8 mouse cellular contexts compared by ENCODE assay signal in genomic region chr19:58455496-58456061, GRCm38 (mm10). TPM values are rescaled to one million over a fixed set of nuclear protein-coding genes. Genes with fewer than 3 reads are reported as not detected.
DNase-seq lines count a peak whose midpoint lies in the region; ATAC-seq and TF ChIP-seq lines count a peak whose summit lies in the region.

Gene Gfra1, minus strand, starts transcription at chr19:58455909.

- no peak for ATAC-seq in embryonic facial prominence, embryonic 13.5 days (ENCODE audit: insufficient number of reproducible peaks, insufficient read depth, low FRiP score, low TSS enrichment, low read depth)
- ATAC-seq in midbrain, embryonic 12.5 days (ENCODE audit: low FRiP score, low read depth) = peak; percentile 64

- peak within 1 kb of the TSS; percentile 53 for H3K4me3 ChIP-seq in embryonic facial prominence, embryonic 13.5 days
- peak within 1 kb of the TSS; percentile 47 for H3K4me3 ChIP-seq in heart, adult 2 months
- H3K4me3 ChIP-seq in kidney, adult 2 months (ENCODE audit: insufficient read depth, low read depth, low read length) = peak within 1 kb of the TSS; percentile 47
- H3K4me3 ChIP-seq in limb, embryonic 10.5 days = peak within 1 kb of the TSS; percentile 62
- peak within 1 kb of the TSS; percentile 56 for H3K4me3 ChIP-seq in midbrain, embryonic 12.5 days

- peaks cover 67% of the 10 kb centered on the region for H3K4me1 ChIP-seq in embryonic facial prominence, embryonic 13.5 days
- H3K4me1 ChIP-seq in heart, adult 2 months (ENCODE audit: control insufficient read depth, insufficient read depth, low read length) = peaks cover 5% of the 10 kb centered on the region; the same call in 1 of the 2 replicates
- H3K4me1 ChIP-seq in kidney, adult 2 months (ENCODE audit: control insufficient read depth, insufficient read depth, low read length) = peaks cover 9% of the 10 kb centered on the region; the same call in 1 of the 2 replicates
- peaks cover 64% of the 10 kb centered on the region for H3K4me1 ChIP-seq in limb, embryonic 10.5 days
- peaks cover 60% of the 10 kb centered on the region for H3K4me1 ChIP-seq in midbrain, embryonic 12.5 days

- no peaks in the 10 kb centered on the region for H3K79me2 ChIP-seq in heart, adult 2 months (replicated peaks; ENCODE audit: control insufficient read depth, insufficient read depth, low read length)

- peak; percentile 41 for TF ChIP-seq CTCF in heart, adult 2 months (IDR thresholded peaks at IDR 0.05)
- 0 out of 2 replicates have a peak, but pooled peaks have one; percentile 17 for TF ChIP-seq CTCF in kidney, adult 2 months (conservative IDR thresholded peaks at IDR 0.05; ENCODE audit: insufficient read depth, insufficient read length, low read depth, low read length)

- intact Hi-C loops in heart, adult 2 months (cut with DNase I) = loop anchor here (10.0 kb wide), 2 partner anchors 141 to 341 kb away; no protein-coding TSS in a partner anchor

- peak within 1 kb of the TSS; percentile 95 for H3K4me2 ChIP-seq in embryonic facial prominence, embryonic 13.5 days
- H3K4me2 ChIP-seq in midbrain, embryonic 12.5 days (replicated peaks) = peak within 1 kb of the TSS; percentile 95

- peaks cover 91% of the 10 kb centered on the region for H3K27me3 ChIP-seq in embryonic facial prominence, embryonic 13.5 days
- peaks cover 9% of the 10 kb centered on the region for H3K27me3 ChIP-seq in heart, adult 2 months (ENCODE audit: control insufficient read depth, insufficient read depth, low read length)
- 0 out of 2 replicates have a peak, but pooled peaks cover 3% of the 10 kb centered on the region for H3K27me3 ChIP-seq in kidney, adult 2 months (replicated peaks; ENCODE audit: control insufficient read depth, insufficient read depth, low read length)
- peaks cover 83% of the 10 kb centered on the region for H3K27me3 ChIP-seq in limb, embryonic 10.5 days (ENCODE audit: low read depth, poor library complexity, severe bottlenecking)
- H3K27me3 ChIP-seq in midbrain, embryonic 12.5 days = peaks cover 50% of the 10 kb centered on the region

- no peaks in the 10 kb centered on the region for H3K9me3 ChIP-seq in embryonic facial prominence, embryonic 13.5 days
- H3K9me3 ChIP-seq in limb, embryonic 10.5 days (replicated peaks) = no peaks in the 10 kb centered on the region
- H3K9me3 ChIP-seq in midbrain, embryonic 12.5 days = no peaks in the 10 kb centered on the region

- no peak within 1 kb of the TSS for H3K27ac ChIP-seq in embryonic facial prominence, embryonic 13.5 days
- no peak within 1 kb of the TSS for H3K27ac ChIP-seq in heart, adult 2 months
- no peak within 1 kb of the TSS for H3K27ac ChIP-seq in kidney, adult 2 months (ENCODE audit: insufficient read depth, low read depth, low read length)
- peak within 1 kb of the TSS; percentile 75 for H3K27ac ChIP-seq in limb, embryonic 10.5 days
- peak within 1 kb of the TSS; percentile 73 for H3K27ac ChIP-seq in midbrain, embryonic 12.5 days (replicated peaks)

- WGBS in embryonic facial prominence, embryonic 13.5 days = under 1% methylated on average over 31 of the region's 31 CpGs
- WGBS in heart, adult 2 months = under 1% methylated on average over 31 of the region's 31 CpGs
- WGBS in kidney, adult 2 months = 1% methylated on average over 31 of the region's 31 CpGs
- under 1% methylated on average over 31 of the region's 31 CpGs for WGBS in limb, embryonic 10.5 days
- under 1% methylated on average over 31 of the region's 31 CpGs for WGBS in midbrain, embryonic 12.5 days

- TF ChIP-seq EP300 in heart, adult 2 months (IDR thresholded peaks at IDR 0.05; ENCODE audit: insufficient read depth, low read depth, low read length) = no peak

- no peak for TF ChIP-seq POLR2A in heart, adult 2 months (IDR thresholded peaks at IDR 0.05; ENCODE audit: insufficient read depth, low read depth, low read length)
- TF ChIP-seq POLR2A in kidney, adult 2 months (IDR thresholded peaks at IDR 0.05; ENCODE audit: low read depth, low read length) = no peak

- no peaks in the 10 kb centered on the region for H3K36me3 ChIP-seq in embryonic facial prominence, embryonic 13.5 days
- H3K36me3 ChIP-seq in heart, adult 2 months (ENCODE audit: control insufficient read depth, insufficient read depth, low read length) = no peaks in the 10 kb centered on the region
- no peaks in the 10 kb centered on the region for H3K36me3 ChIP-seq in kidney, adult 2 months (ENCODE audit: control insufficient read depth, insufficient read depth, low read length)
- H3K36me3 ChIP-seq in limb, embryonic 10.5 days = no peaks in the 10 kb centered on the region
- no peaks in the 10 kb centered on the region for H3K36me3 ChIP-seq in midbrain, embryonic 12.5 days

- H3K9ac ChIP-seq in embryonic facial prominence, embryonic 13.5 days = peak within 1 kb of the TSS; percentile 65
- H3K9ac ChIP-seq in heart, adult 2 months (ENCODE audit: low read depth, low read length) = peak within 1 kb of the TSS; percentile 39
- peak within 1 kb of the TSS; percentile 64 for H3K9ac ChIP-seq in midbrain, embryonic 12.5 days (replicated peaks)

- DNase-seq in spleen, adult 18-20 months = peak; percentile 12 to 31
- no peak for DNase-seq in spleen, adult 12 weeks (ENCODE audit: low spot score)
- DNase-seq in heart, adult 2 months = peak; percentile 55 to 61
- DNase-seq in kidney, adult 2 months = peak; percentile 17
- peak; percentile 79 for DNase-seq in limb, embryonic 10.5 days (ENCODE audit: low spot score)
- peak; percentile 56 for DNase-seq in testis, postnatal 10 days (ENCODE audit: low spot score)

RNA-seq across cellular contexts. Expression of gene Gfra1, which starts in this region (rescaled TPM):
- 22.9 and 24.0 TPM in 2 replicates for polyA plus RNA-seq in embryonic facial prominence, embryonic 13.5 days (2015; fragmentation: Nextera tagmentation; extraction: Ambion mirVana)
- 1 to 10 TPM; 4.1 to 5.4 TPM for total RNA-seq in heart, adult 2 months (2021)
- 2.3 and 6.2 TPM in 2 replicates for polyA plus RNA-seq in heart, adult 2 months (2012; rRNA removed)
- 6.8 and 8.4 TPM in 2 replicates for polyA plus RNA-seq in kidney, adult 2 months (2012; rRNA removed)
- 3.0 and 5.1 TPM in 2 replicates for polyA plus RNA-seq in limb, embryonic 10.5 days (2016; fragmentation: Nextera tagmentation; extraction: Ambion mirVana)
- polyA plus RNA-seq in midbrain, embryonic 12.5 days (2016; fragmentation: Nextera tagmentation; extraction: Ambion mirVana) = 36.8 and 39.6 TPM in 2 replicates

Comparison
In these comparisons a context has a peak if more than half of its experiments do, and no peak if none do; other contexts are left out.
1. H3K27ac ChIP-seq: peak in limb, embryonic 10.5 days (single experiment) and midbrain, embryonic 12.5 days (single experiment); none in embryonic facial prominence, embryonic 13.5 days (single experiment), heart, adult 2 months (single experiment) and kidney, adult 2 months (single experiment).
2. Peak in every context shown above with its lines, with median percentiles within 50 percentile points of each other: H3K4me3 ChIP-seq and H3K9ac ChIP-seq.